Mouse (Mus musculus): ENCODE data around the gene Dnal1.

Dnal1 gene

DNA sequence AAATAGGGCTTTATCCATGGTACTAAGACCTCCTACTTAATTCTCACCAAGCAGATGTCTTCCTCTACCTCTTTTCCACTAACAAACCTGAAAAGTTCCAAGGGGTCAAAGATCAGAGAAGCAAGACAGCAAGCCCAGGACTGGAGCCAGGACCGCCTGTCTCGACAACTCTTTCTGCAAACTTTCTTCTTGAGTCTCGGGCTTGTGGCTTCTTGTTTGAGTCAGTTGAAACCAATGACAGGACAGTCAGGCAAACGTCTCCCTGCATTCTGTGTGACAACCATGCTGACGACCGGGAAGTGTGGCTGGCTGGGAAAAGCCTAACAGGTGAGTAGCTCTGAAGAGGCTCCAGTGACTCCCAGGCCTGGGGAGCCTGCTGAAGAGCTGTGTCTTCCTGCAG lies 71.4 kb downstream of the Dnal1 start:
- no peak for DNase-seq (ENCODE audit: low spot score in 2 of 2)

DNA sequence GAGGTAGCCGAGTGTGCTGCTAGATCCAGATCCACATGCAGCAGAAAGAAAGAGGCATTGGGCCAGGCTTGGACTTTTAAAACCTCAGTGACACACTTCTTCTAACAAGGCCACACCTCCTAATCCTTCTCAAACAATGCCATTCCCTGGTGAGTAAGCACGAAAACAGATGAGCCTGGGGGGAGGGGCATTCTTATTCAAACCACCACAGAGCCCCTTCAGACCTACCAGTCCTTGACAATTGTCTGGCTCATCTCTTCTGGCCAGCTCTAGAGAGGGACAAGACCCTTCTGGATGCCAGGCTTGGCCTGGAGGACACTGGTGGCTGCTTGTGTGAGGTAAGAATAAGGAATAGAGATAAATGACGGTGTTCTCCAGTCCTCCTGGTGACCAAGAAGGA lies 72.4 kb downstream of the Dnal1 start:
- no peak for DNase-seq (ENCODE audit: low spot score in 2 of 2)

GRCm38 (mm10) chr12:84186950-84187349 lies 72.8 kb downstream of the Dnal1 start:
- DNase-seq (ENCODE audit: low spot score in 2 of 2) = no peak

DNA sequence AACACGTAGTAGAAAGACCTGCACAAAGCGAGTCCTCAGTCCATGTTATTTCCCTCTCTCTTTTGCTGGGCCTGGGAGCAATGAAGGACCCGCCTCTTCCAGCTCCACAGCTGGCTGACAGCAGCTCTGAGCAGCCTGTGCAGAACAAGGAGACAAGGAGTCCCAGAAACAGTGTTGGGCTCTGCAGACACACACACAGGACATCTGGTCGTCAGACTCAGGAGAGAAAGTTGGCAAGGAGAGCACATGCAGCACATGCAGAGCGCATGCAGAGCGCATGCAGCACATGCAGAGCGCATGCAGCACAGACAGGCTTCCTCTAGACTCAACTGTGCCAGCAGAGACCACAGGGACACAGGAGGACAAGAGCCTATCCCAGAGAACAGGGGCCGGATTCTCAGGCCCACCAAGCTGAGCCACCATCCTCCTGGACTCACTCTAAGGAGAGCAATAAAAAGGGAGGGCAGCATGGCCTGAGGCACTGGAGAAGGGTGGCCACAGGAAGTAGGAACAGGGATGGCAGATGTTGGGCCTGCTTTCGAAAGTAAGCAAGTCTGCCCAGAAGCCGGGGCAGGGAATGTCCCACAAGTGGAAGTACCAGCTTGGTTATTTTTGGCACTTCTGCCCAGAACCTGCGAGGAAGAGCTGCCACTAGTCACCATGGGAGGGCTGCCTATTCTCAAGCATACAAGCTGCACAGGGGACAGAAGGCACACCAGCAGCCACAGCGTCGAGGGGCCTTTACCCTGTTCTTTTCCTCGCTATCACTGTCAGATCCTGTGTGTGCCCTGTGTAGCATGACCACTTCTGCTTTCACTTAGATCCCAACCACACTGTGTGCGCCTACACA lies 73.8 kb downstream of the Dnal1 start:
- no peak for DNase-seq (ENCODE audit: low spot score in 2 of 2)

- no peak for DNase-seq (ENCODE audit: low spot score in 2 of 2)
These were observed 74.8 kb downstream of the Dnal1 start for GRCm38 (mm10) chr12:84188881-84189444.

GRCm38 (mm10) chr12:84190151-84190820 lies 76.1 kb downstream of the Dnal1 start:
- DNase-seq (ENCODE audit: low spot score in 2 of 2) = no peak

DNA sequence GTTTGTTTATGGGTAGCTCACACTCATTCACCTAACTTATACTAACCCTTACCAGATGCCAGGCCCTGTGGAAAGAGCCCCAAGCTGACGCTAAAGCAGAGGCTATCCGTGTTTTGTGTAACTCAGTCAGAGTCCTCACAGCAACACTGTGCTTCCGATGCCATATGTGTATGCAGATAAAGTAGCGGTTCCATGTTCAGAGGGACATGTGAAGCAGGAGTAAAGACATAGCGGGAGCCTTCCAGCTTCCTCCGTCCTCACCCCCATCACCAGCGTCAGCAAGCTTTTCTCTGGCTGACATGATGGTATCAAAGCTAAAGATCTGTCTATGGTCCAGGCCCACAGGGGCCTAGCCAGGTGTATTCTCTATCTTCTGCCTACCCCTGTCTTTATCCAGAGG lies 77.0 kb downstream of the Dnal1 start:
- DNase-seq (ENCODE audit: low spot score in 2 of 2) = no peak

- no peak for DNase-seq (ENCODE audit: low spot score in 2 of 2)
These were observed 77.6 kb downstream of the Dnal1 start for GRCm38 (mm10) chr12:84191770-84192169.

DNA sequence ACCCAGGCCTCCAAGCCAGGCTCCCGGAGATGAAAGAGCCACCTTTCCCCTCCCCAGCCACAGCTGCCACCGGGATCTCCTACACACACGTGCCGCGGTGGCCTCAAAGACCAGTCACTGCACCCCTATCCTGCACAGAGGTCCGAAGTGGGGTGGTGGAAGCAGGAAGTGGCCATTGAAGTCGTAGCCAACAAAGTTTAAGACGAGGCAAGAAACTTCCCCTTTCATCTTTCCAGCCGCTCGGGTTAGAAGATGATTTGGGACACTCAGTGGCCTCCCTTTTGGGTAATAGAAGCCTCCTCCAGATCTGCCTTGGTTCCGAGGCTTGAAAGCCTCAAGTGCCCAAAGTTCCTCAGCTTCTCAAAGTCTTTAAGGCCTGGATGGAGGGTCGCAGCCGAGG lies 78.1 kb downstream of the Dnal1 start:
- no peak for DNase-seq (ENCODE audit: low spot score in 2 of 2)

GRCm38 (mm10) chr12:84192741-84193641 lies 78.8 kb downstream of the Dnal1 start:
- peak; percentile 56 to 78 for DNase-seq (ENCODE audit: low spot score in 2 of 2)

GRCm38 (mm10) chr12:84193642-84194399 lies 79.7 kb downstream of the Dnal1 start:
- peak; percentile 93 to 95 for DNase-seq (ENCODE audit: low spot score in 2 of 2)

- DNase-seq (ENCODE audit: low spot score in 2 of 2) = no peak
These were observed 80.4 kb downstream of the Dnal1 start for GRCm38 (mm10) chr12:84194400-84195109.

- no peak for DNase-seq (ENCODE audit: low spot score in 2 of 2)
These were observed 81.0 kb downstream of the Dnal1 start for GRCm38 (mm10) chr12:84195195-84195594.
